Mouse (Mus musculus) spleen, adult 2 months (tissue): ENCODE results near the gene Stx6.

ENCODE experiments used
- CTCF ChIP-seq: fragments of 200-500 bp; IDR thresholded peaks from 2 replicates; pipeline ENCODE4 v1.5.1; 2011; ENCODE audit warnings: mild to moderate bottlenecking, inconsistent platforms; ENCODE audit not compliant: insufficient read depth, insufficient read length, insufficient replicate concordance; ENCODE audit errors: extremely low read depth
- POLR2A ChIP-seq: fragments of 200-500 bp; IDR thresholded peaks from 2 replicates; pipeline ENCODE4 v1.6.1; 2011; ENCODE audit warnings: low read depth, low read length, inconsistent platforms

DNA sequence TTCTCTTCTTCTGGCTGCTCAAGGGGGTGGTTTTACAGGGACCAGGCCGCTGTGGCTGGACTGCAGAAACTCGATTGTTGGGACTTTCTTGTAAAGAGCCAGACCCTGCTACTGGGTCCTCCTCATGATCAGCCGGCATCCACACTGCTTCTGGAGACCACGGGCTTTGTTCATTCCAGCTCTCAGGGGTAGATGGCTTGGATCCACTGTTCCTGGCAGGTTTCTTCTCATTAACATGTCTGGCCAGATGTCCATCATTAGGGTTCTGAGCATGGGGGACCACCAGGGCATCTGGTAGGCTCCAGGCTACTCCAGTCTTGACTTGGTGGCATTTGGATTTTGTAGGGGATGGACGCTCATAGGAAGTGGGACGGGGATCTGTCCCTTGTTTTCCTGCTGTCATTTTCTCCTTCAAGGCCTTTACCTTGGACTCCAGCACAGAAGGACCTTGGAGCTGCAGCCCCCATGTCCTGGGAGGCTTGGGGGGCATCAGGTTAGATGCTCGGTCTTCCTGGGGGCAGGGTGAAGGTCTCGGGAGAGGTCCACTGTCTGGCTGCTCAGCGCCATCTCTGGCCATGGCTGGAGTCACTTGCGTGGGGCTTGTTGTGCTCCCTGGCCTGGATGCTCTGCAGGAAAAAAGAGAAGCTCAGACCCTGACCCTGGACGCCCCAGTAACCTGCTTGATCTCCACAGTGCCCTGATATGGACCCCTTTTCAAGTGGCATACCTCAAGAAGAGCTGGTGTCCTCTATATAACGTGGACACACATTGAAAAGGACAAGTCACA, 83.4 kb downstream of the Stx6 start:
- no peak for TF ChIP-seq CTCF
- TF ChIP-seq POLR2A = no peak
